Mouse (Mus musculus): ENCODE results near the gene 0610010F05Rik. TPM values are rescaled to one million over a fixed set of nuclear protein-coding genes. Genes with fewer than 3 reads are reported as not detected.

The 0610010F05Rik gene
- polyA plus RNA-seq, 1 experiment from 2014 or later: 114 TPM

DNA sequence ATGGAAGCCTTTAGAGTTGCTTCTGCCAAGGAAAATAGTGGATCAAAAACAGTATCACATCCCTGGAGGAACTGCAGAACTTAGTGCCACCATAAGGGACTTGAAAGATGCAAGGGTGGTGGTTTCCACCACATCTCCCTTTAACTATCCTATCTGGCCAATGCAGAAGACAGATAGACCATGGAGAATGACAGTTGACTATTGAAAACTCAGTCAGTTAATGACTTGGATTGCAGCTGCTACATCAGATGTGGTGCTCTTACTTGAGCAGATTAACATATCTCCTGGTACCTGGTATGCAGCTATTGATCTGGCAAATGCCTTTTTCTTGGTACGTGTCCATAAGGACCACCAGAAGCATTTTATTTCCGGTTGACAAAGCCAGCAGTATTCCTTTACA lies 96.0 kb downstream of the 0610010F05Rik start:
- no peak for ATAC-seq
- Histone ChIP-seq H3K4me1 (no peaks in the 10 kb centered on the region), H3K36me3 (ENCODE audit: poor library complexity, severe bottlenecking) (no peaks in the 10 kb centered on the region), H3K9ac (no peak overlapping the region), H3K27me3 (no peaks in the 10 kb centered on the region), H3K9me3 (replicated peaks) (no peaks in the 10 kb centered on the region), H3K27ac (no peak overlapping the region), H3K4me3 (no peak overlapping the region), H3K4me2 (no peak overlapping the region)
- WGBS: 88% methylated on average over 2 of the region's 2 CpGs

DNA sequence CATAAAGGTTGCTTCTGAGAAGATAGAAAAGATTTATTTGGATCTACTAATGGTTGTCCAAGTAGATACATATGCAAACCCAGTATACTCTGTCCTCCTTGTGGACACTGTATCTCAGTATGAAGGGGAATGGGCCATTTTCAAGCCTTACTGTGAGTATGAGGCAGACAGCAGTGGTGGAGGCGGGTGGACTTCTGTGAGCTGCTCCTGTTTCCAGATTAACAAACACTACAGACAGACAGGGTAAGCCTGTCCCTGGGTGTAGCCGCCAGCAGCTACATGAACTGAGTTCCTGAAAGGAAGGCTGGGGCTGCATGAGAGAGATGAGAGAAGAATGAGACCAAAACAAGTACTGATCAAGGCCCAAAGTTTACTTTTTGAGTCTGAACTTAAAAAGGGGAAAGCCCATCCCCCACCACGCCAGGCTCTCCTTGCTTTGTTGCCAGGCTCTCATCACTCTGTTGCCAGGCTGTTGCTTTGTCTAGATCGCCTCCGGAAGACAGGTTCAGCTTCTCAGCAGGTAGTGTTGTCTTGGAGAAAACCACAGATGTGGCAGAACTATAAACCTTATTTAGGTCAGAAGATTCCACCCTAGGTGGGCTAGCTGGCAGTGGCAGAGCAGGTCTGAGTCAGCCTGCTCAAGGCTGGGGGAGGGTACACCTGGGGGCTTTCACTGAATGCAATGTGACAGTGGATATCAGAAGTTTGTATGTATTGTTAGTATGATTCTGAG lies 112.8 kb downstream of the 0610010F05Rik start, which contains the start of gene 1700093K21Rik:
Gene 1700093K21Rik, minus strand, starts transcription at position 683 of the 733 bp plus-strand sequence.
- WGBS: 35% methylated on average over 5 of the region's 5 CpGs

DNA sequence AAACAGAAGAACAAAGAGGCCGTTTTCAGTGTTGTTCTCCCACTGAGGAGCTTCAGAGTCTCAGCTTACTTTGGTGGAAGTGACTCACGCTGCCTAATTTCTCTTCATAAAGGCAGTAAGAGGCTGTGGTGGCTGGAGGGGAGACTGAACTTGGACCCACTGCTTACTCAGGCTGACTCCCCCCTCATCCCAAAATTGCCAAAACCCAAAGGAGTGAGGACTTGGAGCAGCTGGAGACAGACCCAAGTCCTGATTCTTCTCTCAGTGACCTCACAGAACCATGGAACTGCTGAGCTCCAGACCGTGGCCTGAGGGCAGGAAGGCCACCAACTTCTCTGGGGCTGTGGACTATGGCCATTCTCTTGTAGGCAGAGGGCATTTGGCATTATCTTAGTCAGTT lies 114.5 kb downstream of the 0610010F05Rik start:
- H3K4me3 ChIP-seq: no peak overlapping the region
- H3K4me2 ChIP-seq: no peak overlapping the region
- no peak overlapping the region for H3K9ac ChIP-seq
- H3K4me1 ChIP-seq: no peaks in the 10 kb centered on the region
- 54% methylated on average over 3 of the region's 3 CpGs for WGBS
- H3K27ac ChIP-seq: no peak overlapping the region
- no peaks in the 10 kb centered on the region for H3K9me3 ChIP-seq (replicated peaks)
- no peak for ATAC-seq
- H3K36me3 ChIP-seq (ENCODE audit: poor library complexity, severe bottlenecking): no peaks in the 10 kb centered on the region
- H3K27me3 ChIP-seq: no peaks in the 10 kb centered on the region

More for the DNA sequence above, 112.8 kb downstream of the 0610010F05Rik start, which contains the start of gene 1700093K21Rik:
- Histone ChIP-seq H3K27me3 (no peaks in the 10 kb centered on the region), H3K27ac (no peak within 1 kb of the TSS), H3K9ac (no peak within 1 kb of the TSS), H3K4me1 (no peaks in the 10 kb centered on the region), H3K36me3 (ENCODE audit: poor library complexity, severe bottlenecking) (no peaks in the 10 kb centered on the region), H3K4me3 (no peak within 1 kb of the TSS), H3K9me3 (replicated peaks) (no peaks in the 10 kb centered on the region), H3K4me2 (no peak within 1 kb of the TSS)
- no peak for ATAC-seq

GRCm38 (mm10) chr11:23515315-23515714 lies 118.1 kb downstream of the 0610010F05Rik start:
- no peak for ATAC-seq
- Histone ChIP-seq H3K9me3 (replicated peaks) (no peaks in the 10 kb centered on the region), H3K36me3 (ENCODE audit: poor library complexity, severe bottlenecking) (no peaks in the 10 kb centered on the region), H3K4me2 (no peak overlapping the region), H3K4me1 (peaks cover 10% of the 10 kb centered on the region), H3K4me3 (no peak overlapping the region), H3K9ac (no peak overlapping the region), H3K27me3 (no peaks in the 10 kb centered on the region), H3K27ac (no peak overlapping the region)
- WGBS: 80% methylated on average over 2 of the region's 2 CpGs

Other genes with a start within 250 kb of the 0610010F05Rik start
- 151 and 156 TPM in 2 replicates for gene Ahsa2, start 135.6 kb downstream of the 0610010F05Rik start, polyA plus RNA-seq (2015; fragmentation: Nextera tagmentation; extraction: Ambion mirVana)
- gene 1700093K21Rik, start 112.5 kb downstream of the 0610010F05Rik start, polyA plus RNA-seq (2015; fragmentation: Nextera tagmentation; extraction: Ambion mirVana): not detected in 2 replicates
- 16.4 and 16.7 TPM in 2 replicates for gene Pus10, start 32.0 kb upstream of the 0610010F05Rik start, polyA plus RNA-seq (2015; fragmentation: Nextera tagmentation; extraction: Ambion mirVana)
- 34.2 and 41.3 TPM in 2 replicates for gene Pex13, start 32.3 kb upstream of the 0610010F05Rik start, polyA plus RNA-seq (2015; fragmentation: Nextera tagmentation; extraction: Ambion mirVana)
- 0.27 and 0.40 TPM in 2 replicates for gene Rel, start 137.3 kb upstream of the 0610010F05Rik start, polyA plus RNA-seq (2015; fragmentation: Nextera tagmentation; extraction: Ambion mirVana)